Mouse (Mus musculus) limb, embryonic 15.5 days (tissue): Measurements from ENCODE around the gene Edil3. TPM values are rescaled to one million over a fixed set of nuclear protein-coding genes. Genes with fewer than 3 reads are reported as not detected.

Experiments
- ATAC-seq: fragments of 200-750 bp; cut with Nextera tagmentation; 2 replicates; pipeline ENCODE4 v1.8.0; 2017; ENCODE audit warnings: low read depth, moderate TSS enrichment; ENCODE audit not compliant: insufficient number of reproducible peaks, low FRiP score, low TSS enrichment
- H3K27ac ChIP-seq: fragments of 300-500 bp; sonication (generic); 2 replicates; pipeline ENCODE4 v1.5.1; 2015; ENCODE audit warnings: moderate library complexity, mild to moderate bottlenecking, inconsistent platforms
- H3K27me3 ChIP-seq: fragments of 300-500 bp; sonication (generic); 2 replicates; pipeline ENCODE4 v1.6.1; 2015; ENCODE audit warnings: inconsistent platforms
- H3K36me3 ChIP-seq: fragments of 300-500 bp; sonication (generic); 2 replicates; pipeline ENCODE4 v1.6.1; 2015; ENCODE audit warnings: inconsistent platforms
- H3K4me1 ChIP-seq: fragments of 300-500 bp; sonication (generic); 2 replicates; pipeline ENCODE4 v1.6.1; 2015; ENCODE audit warnings: inconsistent platforms
- H3K4me2 ChIP-seq: fragments of 300-500 bp; sonication (generic); 2 replicates; pipeline ENCODE4 v1.6.1; 2015; ENCODE audit warnings: mild to moderate bottlenecking, inconsistent platforms
- H3K4me3 ChIP-seq: fragments of 300-500 bp; sonication (generic); 2 replicates; pipeline ENCODE4 v1.5.1; 2015; ENCODE audit warnings: mild to moderate bottlenecking, inconsistent platforms
- H3K9ac ChIP-seq: fragments of 300-500 bp; sonication (generic); 2 replicates; pipeline ENCODE4 v1.6.1; 2015; ENCODE audit warnings: inconsistent platforms
- H3K9me3 ChIP-seq: fragments of 300-500 bp; sonication (generic); 2 replicates; pipeline ENCODE4 v1.6.1; 2016; ENCODE audit warnings: inconsistent platforms
- WGBS: fragments of 180-500 bp; shearing (Covaris S2); methylation state at CpG from one replicate; pipeline ENCODE4 v1.1.7; 2015; 5-methylcytosine and 5-hydroxymethylcytosine counted together
- polyA plus RNA-seq: library from polyadenylated mRNA; unstranded; fragments of >200 nt; fragmentation: Nextera tagmentation; extraction: Ambion mirVana; gene quantifications from 2 replicates; pipeline ENCODE4 v1.2.1, GENCODE M21; 2015

The Edil3 gene
- 9.5 and 10.5 TPM in 2 replicates for polyA plus RNA-seq

DNA sequence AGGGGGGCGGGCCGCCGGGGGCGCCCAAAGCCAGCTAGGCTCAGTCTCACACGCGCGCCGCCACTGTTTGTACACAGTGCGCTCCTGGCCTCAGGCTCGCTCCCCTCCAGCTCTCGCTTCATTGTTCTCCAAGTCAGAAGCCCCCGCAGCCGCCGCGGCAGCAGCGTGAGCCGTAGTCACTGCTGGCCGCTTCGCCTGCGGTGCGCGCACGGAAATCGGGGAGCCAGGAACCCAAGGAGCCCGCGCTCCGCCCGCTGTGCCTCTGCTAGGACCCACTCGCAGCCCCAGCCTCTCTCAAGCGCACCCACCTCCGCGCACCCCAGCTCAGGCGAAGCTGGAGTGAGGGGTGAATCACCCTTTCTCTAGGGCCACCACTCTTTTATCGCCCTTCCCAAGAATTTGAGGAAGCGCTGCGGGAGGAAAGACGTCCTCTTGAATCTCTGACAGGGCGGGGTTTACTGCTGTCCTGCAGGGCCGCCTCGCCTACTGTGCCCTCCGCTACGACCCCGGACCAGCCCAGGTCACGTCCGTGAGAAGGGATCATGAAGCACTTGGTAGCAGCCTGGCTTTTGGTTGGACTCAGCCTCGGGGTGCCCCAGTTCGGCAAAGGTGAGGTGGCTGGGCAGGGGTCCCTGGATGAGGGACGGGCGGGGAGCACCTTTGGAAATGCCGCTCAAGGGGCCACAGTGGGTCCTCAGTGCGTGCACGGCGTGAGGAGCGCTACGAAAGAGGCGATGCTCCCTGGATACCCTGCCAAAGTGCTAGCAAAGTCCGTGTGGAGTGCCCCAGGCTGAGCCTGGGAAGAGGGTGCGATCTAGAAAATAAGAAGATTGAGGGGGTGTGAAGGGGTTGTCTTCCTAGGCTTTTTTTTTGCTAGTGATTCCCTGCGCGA, at the start of gene Edil3:
Gene Edil3 (plus strand): TSS at position 33 of the 892 bp plus-strand sequence.
- Histone ChIP-seq H3K4me3 (peak within 1 kb of the TSS; percentile 63), H3K4me2 (peak within 1 kb of the TSS; percentile 93), H3K9me3 (no peaks in the 10 kb centered on the region), H3K9ac (peak within 1 kb of the TSS; percentile 62), H3K27me3 (peaks cover 5% of the 10 kb centered on the region; the same call in 1 of the 2 replicates), H3K4me1 (peaks cover 8% of the 10 kb centered on the region; the same call in 1 of the 2 replicates), H3K27ac (peak within 1 kb of the TSS; percentile 40; the same call in 1 of the 2 replicates), H3K36me3 (no peaks in the 10 kb centered on the region)
- ATAC-seq: no peak
- under 1% methylated on average over 53 of the region's 60 CpGs for WGBS

DNA sequence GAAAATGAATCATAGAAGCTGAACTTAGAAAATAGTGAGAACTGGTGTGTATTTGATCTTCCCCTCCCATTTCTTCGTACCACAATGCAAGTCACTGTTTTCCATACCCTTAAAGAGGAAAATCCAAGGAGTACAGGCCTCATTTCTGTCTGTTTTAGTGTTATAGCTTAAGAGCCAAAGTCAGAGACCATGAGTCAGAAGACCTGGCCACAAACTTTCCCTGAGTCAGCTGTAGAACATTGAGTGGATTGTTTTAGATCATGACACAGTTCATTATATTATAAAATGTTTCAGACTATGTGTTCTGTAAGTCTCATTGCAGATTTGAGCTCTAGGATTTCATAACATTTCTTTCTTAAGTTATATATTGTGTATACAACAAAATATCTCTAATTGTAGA, 22.1 kb upstream of the Edil3 start:
- no peaks in the 10 kb centered on the region for H3K27me3 ChIP-seq
- H3K9ac ChIP-seq: no peak overlapping the region
- no peak overlapping the region for H3K27ac ChIP-seq
- no peak for ATAC-seq
- no peaks in the 10 kb centered on the region for H3K36me3 ChIP-seq
- no peak overlapping the region for H3K4me3 ChIP-seq
- H3K4me2 ChIP-seq: no peak overlapping the region
- no peaks in the 10 kb centered on the region for H3K4me1 ChIP-seq
- WGBS: 81% methylated on average over 1 of the region's 1 CpGs
- no peaks in the 10 kb centered on the region for H3K9me3 ChIP-seq

DNA sequence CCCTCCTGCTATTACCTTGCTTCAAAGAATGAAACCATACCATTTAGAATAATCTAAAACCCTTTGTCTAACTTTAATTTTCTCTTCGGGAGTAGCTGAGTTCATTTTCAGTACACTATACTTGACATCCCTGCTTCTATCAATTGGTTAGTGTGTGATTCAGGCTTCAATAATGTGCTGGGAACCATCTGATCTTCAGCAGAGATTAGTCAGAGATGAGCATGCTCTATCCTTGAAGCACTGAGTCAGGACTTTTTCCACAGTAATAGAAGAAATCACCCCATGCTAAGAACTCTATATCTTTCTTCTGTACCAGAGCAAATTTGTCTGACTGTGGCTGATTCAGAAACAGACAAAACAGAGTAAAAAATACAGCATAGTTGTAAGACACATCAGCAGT, 20.3 kb upstream of the Edil3 start:
- 83% methylated on average over 1 of the region's 1 CpGs for WGBS
- H3K4me2 ChIP-seq: no peak overlapping the region
- no peak overlapping the region for H3K9ac ChIP-seq
- H3K4me1 ChIP-seq: no peaks in the 10 kb centered on the region
- no peak overlapping the region for H3K4me3 ChIP-seq
- no peaks in the 10 kb centered on the region for H3K27me3 ChIP-seq
- H3K9me3 ChIP-seq: no peaks in the 10 kb centered on the region
- no peaks in the 10 kb centered on the region for H3K36me3 ChIP-seq
- no peak for ATAC-seq
- H3K27ac ChIP-seq: no peak overlapping the region

DNA sequence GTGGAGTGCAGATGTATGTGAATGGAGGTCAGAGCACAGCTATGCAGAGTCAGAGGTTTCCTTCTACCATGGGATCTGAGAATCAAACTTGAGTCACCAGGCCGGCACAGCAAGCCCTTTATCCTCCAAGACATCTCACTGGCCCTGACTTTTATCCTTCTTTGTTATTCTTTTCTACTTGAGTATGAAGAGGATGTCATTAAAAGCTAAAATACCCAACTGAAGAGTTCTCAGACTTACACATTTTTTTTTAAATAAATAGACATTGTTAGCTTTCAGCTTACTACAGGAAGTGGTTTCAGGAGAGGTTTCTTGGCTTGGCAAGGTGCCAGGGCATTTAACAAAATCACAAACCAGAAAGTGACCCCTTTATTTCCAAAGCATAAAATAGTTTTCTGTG, 15.4 kb upstream of the Edil3 start:
- no peak overlapping the region for H3K4me2 ChIP-seq
- no peaks in the 10 kb centered on the region for H3K36me3 ChIP-seq
- 58% methylated on average over 1 of the region's 1 CpGs for WGBS
- ATAC-seq: no peak
- no peaks in the 10 kb centered on the region for H3K27me3 ChIP-seq
- no peaks in the 10 kb centered on the region for H3K9me3 ChIP-seq
- H3K4me3 ChIP-seq: no peak overlapping the region
- H3K4me1 ChIP-seq: no peaks in the 10 kb centered on the region
- H3K9ac ChIP-seq: no peak overlapping the region
- H3K27ac ChIP-seq: no peak overlapping the region

DNA sequence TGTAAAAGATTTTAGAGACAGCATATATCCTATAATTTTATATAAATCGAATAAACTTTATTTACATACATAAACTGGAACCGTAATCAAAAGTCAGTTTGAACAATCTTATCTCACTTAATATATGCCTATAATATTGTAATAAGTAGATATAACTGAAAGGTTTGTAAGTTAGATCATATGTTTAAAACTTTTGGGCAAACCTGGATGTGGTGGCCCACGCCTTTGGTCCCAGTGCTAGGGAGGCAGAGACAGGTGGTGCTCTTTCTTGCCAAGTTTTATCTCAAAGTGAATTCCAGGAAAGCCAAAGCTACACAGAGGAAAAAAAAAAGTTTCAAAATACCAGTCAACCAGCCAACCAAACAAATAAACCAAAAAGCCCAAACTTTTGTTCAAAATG, 15.0 kb upstream of the Edil3 start:
- ATAC-seq: no peak
- H3K27me3 ChIP-seq: no peaks in the 10 kb centered on the region
- no peaks in the 10 kb centered on the region for H3K9me3 ChIP-seq
- H3K27ac ChIP-seq: no peak overlapping the region
- no peaks in the 10 kb centered on the region for H3K36me3 ChIP-seq
- no peak overlapping the region for H3K4me2 ChIP-seq
- no peaks in the 10 kb centered on the region for H3K4me1 ChIP-seq
- no peak overlapping the region for H3K9ac ChIP-seq
- H3K4me3 ChIP-seq: no peak overlapping the region
- 77% methylated on average over 3 of the region's 3 CpGs for WGBS

DNA sequence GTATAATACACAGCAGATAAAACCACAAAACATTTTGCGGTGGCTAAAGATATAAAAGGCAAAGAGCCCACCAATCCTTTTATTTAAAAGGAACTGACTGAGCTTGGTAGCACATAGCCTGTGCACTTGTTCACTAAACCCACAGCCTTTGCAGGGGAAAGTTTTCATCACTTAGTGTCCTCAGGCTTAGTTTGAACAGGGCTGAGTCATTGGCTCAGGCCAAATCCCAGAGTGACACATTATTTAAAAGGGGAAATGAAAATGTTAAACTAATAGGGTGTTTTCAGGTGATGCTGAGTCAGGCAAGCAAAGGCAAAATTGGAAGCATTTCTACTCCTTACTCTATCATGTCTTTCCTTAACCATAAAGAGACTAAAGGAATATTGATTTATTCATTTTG, 11.2 kb upstream of the Edil3 start:
- Histone ChIP-seq H3K27me3 (no peaks in the 10 kb centered on the region), H3K4me1 (no peaks in the 10 kb centered on the region), H3K36me3 (no peaks in the 10 kb centered on the region), H3K9ac (no peak overlapping the region), H3K9me3 (no peaks in the 10 kb centered on the region), H3K27ac (no peak overlapping the region), H3K4me2 (no peak overlapping the region), H3K4me3 (no peak overlapping the region)
- no peak for ATAC-seq
- WGBS: 89% methylated on average over 1 of the region's 1 CpGs

DNA sequence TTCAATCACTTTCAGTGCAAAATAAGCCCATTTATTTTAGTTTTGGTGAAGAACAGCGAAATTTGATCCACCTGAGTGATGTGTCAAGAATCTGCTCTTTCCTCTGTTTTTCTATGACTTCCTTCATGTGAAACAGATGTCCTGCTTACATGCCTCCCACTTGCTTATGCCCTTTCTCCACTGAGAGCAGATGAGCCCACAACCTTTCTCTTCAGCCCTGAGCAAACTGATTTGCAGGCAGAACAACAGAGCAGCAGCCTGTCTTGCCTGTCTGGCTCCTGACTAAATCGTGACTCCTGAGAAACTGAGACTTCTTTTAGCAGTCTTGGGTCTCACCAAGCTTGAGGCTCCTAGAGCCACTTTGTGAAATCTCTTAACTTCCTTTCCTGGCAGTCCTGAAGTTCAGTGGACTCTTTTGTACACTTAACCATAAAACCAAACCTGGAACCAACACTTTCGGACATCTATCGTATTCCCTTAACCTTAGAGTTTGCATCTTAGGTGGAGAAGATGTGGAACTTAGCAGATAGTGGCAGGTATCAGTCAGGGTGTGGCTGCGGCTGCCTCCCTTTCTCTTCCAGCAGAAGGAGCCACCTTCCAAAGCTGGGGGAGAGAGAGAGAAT, 475 bp upstream of the Edil3 start:
- peak overlapping the region; percentile 63 for H3K4me3 ChIP-seq
- H3K4me1 ChIP-seq: peaks cover 8% of the 10 kb centered on the region; the same call in 1 of the 2 replicates
- H3K4me2 ChIP-seq: peak overlapping the region; percentile 93
- H3K9ac ChIP-seq: no peak overlapping the region
- WGBS: 17% methylated on average over 5 of the region's 5 CpGs
- H3K9me3 ChIP-seq: no peaks in the 10 kb centered on the region
- no peaks in the 10 kb centered on the region for H3K36me3 ChIP-seq
- no peak for ATAC-seq
- peaks cover 5% of the 10 kb centered on the region; the same call in 1 of the 2 replicates for H3K27me3 ChIP-seq
- no peak overlapping the region for H3K27ac ChIP-seq

- ATAC-seq: no peak
- H3K27me3 ChIP-seq: peaks cover 5% of the 10 kb centered on the region; the same call in 1 of the 2 replicates
- H3K4me2 ChIP-seq: peak overlapping the region; percentile 93
- peak overlapping the region; percentile 63 for H3K4me3 ChIP-seq
- peak overlapping the region; percentile 62 for H3K9ac ChIP-seq
- no peaks in the 10 kb centered on the region for H3K9me3 ChIP-seq
- no peaks in the 10 kb centered on the region for H3K36me3 ChIP-seq
- 14% methylated on average over 10 of the region's 10 CpGs for WGBS
- H3K27ac ChIP-seq: no peak overlapping the region
- H3K4me1 ChIP-seq: peaks cover 8% of the 10 kb centered on the region; the same call in 1 of the 2 replicates
These were observed 1.1 kb downstream of the Edil3 start for GRCm38 (mm10) chr13:88822332-88822895.

DNA sequence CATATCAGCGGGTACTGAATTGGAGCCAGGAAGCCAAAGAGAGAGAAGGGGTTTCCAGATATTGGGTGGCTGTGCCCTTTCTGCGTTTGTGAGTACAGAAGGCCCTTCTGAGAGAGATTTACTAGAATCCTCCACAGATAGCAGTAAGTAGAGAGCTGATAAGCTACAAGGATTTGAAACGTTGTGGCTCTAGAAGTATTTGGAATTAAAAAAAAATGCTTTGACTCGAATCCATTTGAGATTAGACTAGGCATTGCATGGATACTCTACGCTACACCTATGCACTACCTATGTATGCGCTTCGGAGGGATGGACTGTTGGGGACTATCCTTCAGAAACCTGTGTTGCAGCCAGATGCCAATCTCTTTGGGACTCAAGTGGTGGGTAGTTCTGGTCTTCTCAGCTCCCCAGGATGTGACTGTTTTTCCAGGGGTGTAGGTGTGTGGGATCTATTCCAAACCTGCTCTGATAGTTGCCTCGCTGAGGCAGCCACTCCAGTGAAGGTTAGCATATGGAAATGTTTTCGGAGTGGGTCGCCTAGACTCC, 1.8 kb downstream of the Edil3 start:
- H3K4me1 ChIP-seq: peaks cover 8% of the 10 kb centered on the region; the same call in 1 of the 2 replicates
- H3K9me3 ChIP-seq: no peaks in the 10 kb centered on the region
- ATAC-seq: 0 out of 2 replicates have a peak, but pooled peaks have one; percentile 19
- H3K9ac ChIP-seq: no peak overlapping the region
- H3K36me3 ChIP-seq: no peaks in the 10 kb centered on the region
- WGBS: 19% methylated on average over 10 of the region's 10 CpGs
- H3K4me2 ChIP-seq: peak overlapping the region; percentile 93
- peaks cover 5% of the 10 kb centered on the region; the same call in 1 of the 2 replicates for H3K27me3 ChIP-seq
- no peak overlapping the region for H3K27ac ChIP-seq
- peak overlapping the region; percentile 63 for H3K4me3 ChIP-seq

- Histone ChIP-seq H3K4me1 (peaks cover 8% of the 10 kb centered on the region; the same call in 1 of the 2 replicates), H3K9me3 (no peaks in the 10 kb centered on the region), H3K4me2 (peak overlapping the region; percentile 93), H3K27me3 (peaks cover 5% of the 10 kb centered on the region; the same call in 1 of the 2 replicates), H3K9ac (no peak overlapping the region), H3K27ac (0 out of 2 replicates have a peak overlapping the region, but pooled peaks have one; percentile 29), H3K36me3 (no peaks in the 10 kb centered on the region), H3K4me3 (peak overlapping the region; percentile 63)
- ATAC-seq: peak; percentile 79; the same call in 1 of the 2 replicates
- WGBS: 1% methylated on average over 25 of the region's 25 CpGs
These were observed 2.5 kb downstream of the Edil3 start for GRCm38 (mm10) chr13:88823522-88824419.

- Histone ChIP-seq H3K9me3 (no peaks in the 10 kb centered on the region), H3K27me3 (peaks cover 5% of the 10 kb centered on the region; the same call in 1 of the 2 replicates), H3K9ac (no peak overlapping the region), H3K27ac (no peak overlapping the region), H3K36me3 (no peaks in the 10 kb centered on the region), H3K4me1 (peaks cover 8% of the 10 kb centered on the region; the same call in 1 of the 2 replicates), H3K4me2 (no peak overlapping the region), H3K4me3 (peak overlapping the region; percentile 63; the same call in 1 of the 2 replicates)
- WGBS: 34% methylated on average over 4 of the region's 4 CpGs
- ATAC-seq: no peak
These were observed 3.2 kb downstream of the Edil3 start for GRCm38 (mm10) chr13:88824441-88824840.
